16 mouse cellular contexts compared by ENCODE assay signal in genomic region chr10:39449179-39449578, GRCm38 (mm10).
DNase-seq lines count a peak whose midpoint lies in the region; ATAC-seq and TF ChIP-seq lines count a peak whose summit lies in the region.
"Had no signal": no experiment of that assay in that cellular context is flagged by ENCODE, and none has a peak within 500 bp of the region (broad histone marks: within the 10 kb centered on the region; RNA-seq: fewer than 3 reads in every experiment).

No protein-coding gene starts in this region.

- no peaks in the 10 kb centered on the region for H3K9me3 ChIP-seq in heart, embryonic 16.5 days (replicated peaks; ENCODE audit: control insufficient read depth, low read length)
- no peaks in the 10 kb centered on the region for H3K9me3 ChIP-seq in megakaryocyte, embryonic 14.5 days
- no peaks in the 10 kb centered on the region for H3K9me3 ChIP-seq in intestine, postnatal 0 days (ENCODE audit: control insufficient read depth)
- H3K9me3 ChIP-seq: stomach, embryonic 15.5 days had no signal

- peaks cover 26% of the 10 kb centered on the region for H3K4me1 ChIP-seq in heart, embryonic 16.5 days (ENCODE audit: control insufficient read depth, insufficient read depth, low read length)
- peaks cover 80% of the 10 kb centered on the region for H3K4me1 ChIP-seq in megakaryocyte, embryonic 14.5 days
- H3K4me1 ChIP-seq in intestine, postnatal 0 days (replicated peaks; ENCODE audit: control insufficient read depth, insufficient read depth, low read length): 0 out of 2 replicates have a peak, but pooled peaks cover 9% of the 10 kb centered on the region

- no peak for ATAC-seq in heart, embryonic 16.5 days (replicated peaks; ENCODE audit: extremely low read depth, insufficient read depth, low FRiP score)
- no peak for ATAC-seq in megakaryocyte, adult 5-6 weeks (ENCODE audit: poor library complexity, severe bottlenecking)
- no peak for ATAC-seq in intestine, postnatal 0 days
- ATAC-seq: CD4-positive, CD25-positive, alpha-beta regulatory T cell, adult 4 months; hindbrain, embryonic 16.5 days; liver, postnatal 0 days had no signal

- 61% methylated on average over 4 of the region's 4 CpGs for WGBS in heart, embryonic 16.5 days
- whole genome bisulfite sequencing in intestine, postnatal 0 days: 28% methylated on average over 4 of the region's 4 CpGs

- no peak for DNase-seq in heart, adult 8-10 months (ENCODE audit: low spot score)
- DNase-seq in NIH3T3 (ENCODE audit: low read depth): peak; percentile 62
- DNase-seq in frontal cortex, postnatal 14 days (ENCODE audit: low spot score in 2 of 2): no peak
- no peak for DNase-seq in cerebellum, adult 8-10 months
- DNase-seq: cerebellum, postnatal 25 days; kidney, postnatal 10 days; left cerebral cortex, postnatal 4 days; liver, postnatal 0 days; thymus, postnatal 4 days had no signal

- H3K4me3 ChIP-seq in heart, embryonic 16.5 days (ENCODE audit: low read length): no peak overlapping the region
- H3K4me3 ChIP-seq in megakaryocyte, embryonic 14.5 days (replicated peaks): peak overlapping the region; percentile 18
- no peak overlapping the region for H3K4me3 ChIP-seq in intestine, postnatal 0 days (ENCODE audit: low read depth, low read length)
- H3K4me3 ChIP-seq: stomach, embryonic 15.5 days had no signal

- H3K27me3 ChIP-seq in heart, embryonic 16.5 days (ENCODE audit: control insufficient read depth, insufficient read depth, low read length): no peaks in the 10 kb centered on the region
- no peaks in the 10 kb centered on the region for H3K27me3 ChIP-seq in megakaryocyte, embryonic 14.5 days (replicated peaks)
- no peaks in the 10 kb centered on the region for H3K27me3 ChIP-seq in intestine, postnatal 0 days (replicated peaks; ENCODE audit: control insufficient read depth, insufficient read depth, low read length)
- H3K27me3 ChIP-seq: stomach, embryonic 15.5 days had no signal

- H3K36me3 ChIP-seq in heart, embryonic 16.5 days (ENCODE audit: control insufficient read depth, insufficient read depth): no peaks in the 10 kb centered on the region
- H3K36me3 ChIP-seq in megakaryocyte, embryonic 14.5 days (replicated peaks; ENCODE audit: low read length): peaks cover 32% of the 10 kb centered on the region
- no peaks in the 10 kb centered on the region for H3K36me3 ChIP-seq in intestine, postnatal 0 days (ENCODE audit: control insufficient read depth, insufficient read depth)
- H3K36me3 ChIP-seq: stomach, embryonic 15.5 days had no signal

- H3K27ac ChIP-seq in heart, embryonic 16.5 days (ENCODE audit: low read length): peak overlapping the region; percentile 2; the same call in 1 of the 2 replicates
- H3K27ac ChIP-seq in intestine, postnatal 0 days (ENCODE audit: low read depth, low read length): peak overlapping the region; percentile 15; the same call in 1 of the 2 replicates
- H3K27ac ChIP-seq: stomach, embryonic 15.5 days had no signal

- no peak for TF ChIP-seq CTCF in intestine, postnatal 0 days (IDR thresholded peaks at IDR 0.05; ENCODE audit: low read depth)

- H3K9ac ChIP-seq in heart, embryonic 16.5 days (ENCODE audit: low read length): no peak overlapping the region
- no peak overlapping the region for H3K9ac ChIP-seq in intestine, postnatal 0 days (ENCODE audit: low read depth, low read length)
- H3K9ac ChIP-seq: liver, postnatal 0 days; stomach, embryonic 15.5 days had no signal

- no peak overlapping the region for H3K4me2 ChIP-seq in heart, embryonic 16.5 days (ENCODE audit: low read depth, low read length)
- H3K4me2 ChIP-seq in intestine, postnatal 0 days (replicated peaks; ENCODE audit: low read depth): no peak overlapping the region
- H3K4me2 ChIP-seq: stomach, embryonic 15.5 days had no signal
